Mouse (Mus musculus): Measurements from ENCODE around the gene Spata13. TPM values are rescaled to one million over a fixed set of nuclear protein-coding genes. Genes with fewer than 3 reads are reported as not detected.

The Spata13 gene
- polyA plus RNA-seq, 1 experiment: 21.6 TPM

DNA sequence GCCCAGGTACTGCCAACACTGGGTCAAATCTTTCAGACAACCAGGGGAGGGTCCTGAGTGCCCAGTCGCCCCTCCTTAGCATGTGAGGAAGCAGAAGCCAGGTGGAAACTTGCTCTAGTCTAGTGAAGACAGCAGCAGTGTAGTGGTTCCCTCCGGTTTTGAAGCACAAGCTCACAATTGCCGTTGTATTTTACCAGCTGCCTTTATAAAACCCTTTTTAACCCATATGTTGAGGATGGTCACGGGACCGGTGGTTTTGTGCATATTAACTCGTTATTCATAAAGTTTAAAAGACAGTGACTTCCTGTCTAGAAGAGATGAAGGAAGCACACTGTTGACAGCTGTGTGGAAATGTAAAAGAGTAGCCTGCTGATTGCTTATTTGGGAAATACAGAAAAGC, 98.3 kb downstream of the Spata13 start:
- peaks cover 7% of the 10 kb centered on the region; the same call in 1 of the 2 replicates for H3K36me3 ChIP-seq (ENCODE audit: control insufficient read depth, insufficient read depth, low read length)
- H3K4me3 ChIP-seq (ENCODE audit: low read depth, low read length): no peak overlapping the region
- H3K27me3 ChIP-seq (ENCODE audit: control insufficient read depth, insufficient read depth, low read length): no peaks in the 10 kb centered on the region
- H3K27ac ChIP-seq (ENCODE audit: insufficient read depth, low read depth, low read length): no peak overlapping the region
- H3K4me1 ChIP-seq (ENCODE audit: control insufficient read depth, insufficient read depth, insufficient read length, low read length): peaks cover 9% of the 10 kb centered on the region
- 61% methylated on average over 6 of the region's 6 CpGs for WGBS
- TF ChIP-seq CTCF (IDR thresholded peaks at IDR 0.05; ENCODE audit: extremely low read depth, insufficient read length, insufficient replicate concordance, low read depth, low read length) (no peak), POLR2A (IDR thresholded peaks at IDR 0.05; ENCODE audit: low read depth, low read length) (no peak)

DNA sequence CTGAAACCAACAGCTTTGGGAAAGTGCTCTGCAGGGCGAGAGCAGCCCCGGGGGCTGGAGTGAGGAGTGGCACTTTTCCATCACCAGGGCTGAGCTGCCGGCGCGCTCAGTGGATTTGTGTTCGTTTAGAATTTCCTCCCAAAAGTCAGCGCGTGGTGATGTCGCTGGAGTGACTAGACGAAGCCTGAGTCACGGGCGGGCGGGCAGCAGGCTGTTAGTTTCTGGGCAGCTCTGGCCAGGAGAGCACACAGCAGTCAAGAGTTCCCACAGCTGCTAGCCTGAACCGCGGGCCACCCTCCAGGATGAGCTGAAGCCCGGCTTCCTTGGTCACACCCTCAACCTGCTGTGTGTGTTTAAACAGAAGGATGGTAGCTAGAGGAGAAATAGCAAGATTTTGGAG, 99.0 kb downstream of the Spata13 start:
- Histone ChIP-seq H3K4me3 (ENCODE audit: low read depth, low read length) (peak overlapping the region; percentile 29), H3K27me3 (ENCODE audit: control insufficient read depth, insufficient read depth, low read length) (no peaks in the 10 kb centered on the region), H3K4me1 (ENCODE audit: control insufficient read depth, insufficient read depth, insufficient read length, low read length) (peaks cover 13% of the 10 kb centered on the region), H3K36me3 (ENCODE audit: control insufficient read depth, insufficient read depth, low read length) (peaks cover 7% of the 10 kb centered on the region; the same call in 1 of the 2 replicates), H3K27ac (ENCODE audit: insufficient read depth, low read depth, low read length) (peak overlapping the region; percentile 35)
- 63% methylated on average over 16 of the region's 16 CpGs for WGBS
- TF ChIP-seq CTCF (IDR thresholded peaks at IDR 0.05; ENCODE audit: extremely low read depth, insufficient read length, insufficient replicate concordance, low read depth, low read length) (no peak), POLR2A (IDR thresholded peaks at IDR 0.05; ENCODE audit: low read depth, low read length) (no peak; the same call in 1 of the 2 replicates)

- peaks cover 6% of the 10 kb centered on the region; the same call in 1 of the 2 replicates for H3K36me3 ChIP-seq (ENCODE audit: control insufficient read depth, insufficient read depth, low read length)
- 82% methylated on average over 4 of the region's 4 CpGs for WGBS
- H3K4me1 ChIP-seq (ENCODE audit: control insufficient read depth, insufficient read depth, insufficient read length, low read length): peaks cover 18% of the 10 kb centered on the region
- no peak for TF ChIP-seq CTCF (IDR thresholded peaks at IDR 0.05; ENCODE audit: extremely low read depth, insufficient read length, insufficient replicate concordance, low read depth, low read length)
- TF ChIP-seq POLR2A (IDR thresholded peaks at IDR 0.05; ENCODE audit: low read depth, low read length): no peak
- H3K4me3 ChIP-seq (ENCODE audit: low read depth, low read length): peak overlapping the region; percentile 22; the same call in 1 of the 2 replicates
- H3K27ac ChIP-seq (ENCODE audit: insufficient read depth, low read depth, low read length): peak overlapping the region; percentile 32; the same call in 1 of the 2 replicates
- H3K27me3 ChIP-seq (ENCODE audit: control insufficient read depth, insufficient read depth, low read length): no peaks in the 10 kb centered on the region
Observed at GRCm38 (mm10) chr14:60733706-60734105, 99.9 kb downstream of the Spata13 start.

DNA sequence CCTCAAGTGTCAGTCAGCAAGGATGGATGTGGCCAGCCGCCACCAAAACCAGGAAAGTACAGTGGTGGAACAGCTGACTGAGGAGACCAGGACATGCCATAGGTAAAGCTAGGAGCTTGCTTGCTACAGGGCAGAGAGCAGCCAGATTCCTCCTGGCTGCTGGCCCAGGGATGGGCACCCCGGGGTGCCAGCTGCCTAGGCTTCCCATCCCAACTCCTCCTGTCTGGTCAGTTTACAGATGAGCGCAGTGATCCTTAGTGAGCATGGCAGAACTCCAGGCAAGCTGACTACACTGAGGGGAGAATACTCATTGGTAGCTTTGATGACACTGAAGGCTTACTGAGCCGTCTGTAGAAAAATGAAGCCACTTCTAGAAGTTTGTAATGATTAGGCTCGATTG, 101.4 kb downstream of the Spata13 start:
- Histone ChIP-seq H3K4me3 (ENCODE audit: low read depth, low read length) (no peak overlapping the region), H3K4me1 (ENCODE audit: control insufficient read depth, insufficient read depth, insufficient read length, low read length) (peaks cover 20% of the 10 kb centered on the region), H3K27ac (ENCODE audit: insufficient read depth, low read depth, low read length) (0 out of 2 replicates have a peak overlapping the region, but pooled peaks have one; percentile 75), H3K36me3 (ENCODE audit: control insufficient read depth, insufficient read depth, low read length) (no peaks in the 10 kb centered on the region), H3K27me3 (ENCODE audit: control insufficient read depth, insufficient read depth, low read length) (no peaks in the 10 kb centered on the region)
- WGBS: 55% methylated on average over 5 of the region's 5 CpGs
- TF ChIP-seq CTCF (IDR thresholded peaks at IDR 0.05; ENCODE audit: extremely low read depth, insufficient read length, insufficient replicate concordance, low read depth, low read length) (no peak), POLR2A (IDR thresholded peaks at IDR 0.05; ENCODE audit: low read depth, low read length) (no peak)

DNA sequence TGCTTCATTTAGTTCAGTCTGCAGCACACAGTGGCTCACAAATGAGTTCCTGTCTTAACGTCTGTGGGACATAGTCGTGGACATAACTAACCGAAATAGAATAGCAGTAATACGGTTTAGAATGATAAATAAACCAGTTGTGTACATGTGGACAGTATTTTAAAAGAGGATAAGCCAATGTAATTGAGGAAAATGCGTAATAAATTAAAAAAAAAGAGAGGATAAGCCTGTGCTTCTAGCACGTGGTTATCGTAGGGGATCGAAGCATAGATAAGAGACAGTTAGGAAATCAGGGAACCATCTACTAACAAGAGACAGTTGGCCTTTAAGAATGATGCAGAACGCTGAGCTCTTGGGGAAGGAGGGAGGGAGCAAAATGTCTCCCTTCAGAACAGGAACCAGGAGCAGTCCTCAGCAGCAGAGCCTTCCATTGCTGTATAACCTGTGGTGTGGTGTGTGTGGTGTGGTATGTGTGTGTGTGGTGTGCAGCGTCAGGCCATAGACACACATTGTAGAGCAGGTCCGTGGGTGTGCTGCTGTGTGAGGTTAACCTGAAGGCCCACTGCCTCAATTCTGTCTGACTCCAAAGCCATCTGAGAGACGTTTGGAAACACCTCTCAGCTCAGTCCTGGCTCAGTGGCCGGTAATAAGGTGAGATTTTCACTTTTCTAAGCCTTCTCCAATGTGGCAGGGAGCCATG, 102.2 kb downstream of the Spata13 start:
- peaks cover 24% of the 10 kb centered on the region for H3K4me1 ChIP-seq (ENCODE audit: control insufficient read depth, insufficient read depth, insufficient read length, low read length)
- TF ChIP-seq CTCF (IDR thresholded peaks at IDR 0.05; ENCODE audit: extremely low read depth, insufficient read length, insufficient replicate concordance, low read depth, low read length) (no peak), POLR2A (IDR thresholded peaks at IDR 0.05; ENCODE audit: low read depth, low read length) (no peak)
- H3K27ac ChIP-seq (ENCODE audit: insufficient read depth, low read depth, low read length): peak overlapping the region; percentile 75
- no peak overlapping the region for H3K4me3 ChIP-seq (ENCODE audit: low read depth, low read length)
- 66% methylated on average over 13 of the region's 13 CpGs for WGBS
- no peaks in the 10 kb centered on the region for H3K27me3 ChIP-seq (ENCODE audit: control insufficient read depth, insufficient read depth, low read length)
- no peaks in the 10 kb centered on the region for H3K36me3 ChIP-seq (ENCODE audit: control insufficient read depth, insufficient read depth, low read length)

GRCm38 (mm10) chr14:60736591-60737192, 102.9 kb downstream of the Spata13 start:
- WGBS: 43% methylated on average over 4 of the region's 4 CpGs
- Histone ChIP-seq H3K27me3 (ENCODE audit: control insufficient read depth, insufficient read depth, low read length) (no peaks in the 10 kb centered on the region), H3K36me3 (ENCODE audit: control insufficient read depth, insufficient read depth, low read length) (no peaks in the 10 kb centered on the region), H3K4me1 (ENCODE audit: control insufficient read depth, insufficient read depth, insufficient read length, low read length) (peaks cover 24% of the 10 kb centered on the region), H3K4me3 (ENCODE audit: low read depth, low read length) (peak overlapping the region; percentile 25; the same call in 1 of the 2 replicates), H3K27ac (ENCODE audit: insufficient read depth, low read depth, low read length) (peak overlapping the region; percentile 75)
- no peak for TF ChIP-seq POLR2A (IDR thresholded peaks at IDR 0.05; ENCODE audit: low read depth, low read length)
- no peak for TF ChIP-seq CTCF (IDR thresholded peaks at IDR 0.05; ENCODE audit: extremely low read depth, insufficient read length, insufficient replicate concordance, low read depth, low read length)

GRCm38 (mm10) chr14:60737202-60737611, 103.4 kb downstream of the Spata13 start:
- peak overlapping the region; percentile 94 for H3K27ac ChIP-seq (ENCODE audit: insufficient read depth, low read depth, low read length)
- no peak overlapping the region for H3K4me3 ChIP-seq (ENCODE audit: low read depth, low read length)
- 64% methylated on average over 7 of the region's 7 CpGs for WGBS
- peaks cover 24% of the 10 kb centered on the region for H3K4me1 ChIP-seq (ENCODE audit: control insufficient read depth, insufficient read depth, insufficient read length, low read length)
- no peaks in the 10 kb centered on the region for H3K27me3 ChIP-seq (ENCODE audit: control insufficient read depth, insufficient read depth, low read length)
- H3K36me3 ChIP-seq (ENCODE audit: control insufficient read depth, insufficient read depth, low read length): peaks cover 3% of the 10 kb centered on the region; the same call in 1 of the 2 replicates
- no peak for TF ChIP-seq POLR2A (IDR thresholded peaks at IDR 0.05; ENCODE audit: low read depth, low read length)
- TF ChIP-seq CTCF (IDR thresholded peaks at IDR 0.05; ENCODE audit: extremely low read depth, insufficient read length, insufficient replicate concordance, low read depth, low read length): no peak
